9 mouse cellular contexts compared by ENCODE assay signal in genomic region chrX:101384439-101385137, GRCm38 (mm10). TPM values are rescaled to one million over a fixed set of nuclear protein-coding genes. Genes with fewer than 3 reads are reported as not detected.
DNase-seq lines count a peak whose midpoint lies in the region; ATAC-seq lines count a peak whose summit lies in the region.
"Had no signal": no experiment of that assay in that cellular context is flagged by ENCODE, and none has a peak within 500 bp of the region (broad histone marks: within the 10 kb centered on the region; RNA-seq: fewer than 3 reads in every experiment).

No protein-coding gene starts in this region.

- ATAC-seq in kidney, embryonic 14.5 days (ENCODE audit: low FRiP score, low TSS enrichment) = peak; percentile 20; the same call in 1 of the 2 replicates
- peak; percentile 66 for ATAC-seq in forebrain, embryonic 13.5 days
- peak; percentile 63 for ATAC-seq in midbrain, embryonic 14.5 days (ENCODE audit: low FRiP score, low TSS enrichment)
- no peak for ATAC-seq in activated CD4-positive, CD25-positive, alpha-beta regulatory T cell, adult 4 months
- ATAC-seq: Patski had no signal

- peaks cover 25% of the 10 kb centered on the region for H3K27me3 ChIP-seq in kidney, embryonic 14.5 days (ENCODE audit: control insufficient read depth, insufficient read depth, low read length)
- H3K27me3 ChIP-seq in forebrain, embryonic 13.5 days = peaks cover 54% of the 10 kb centered on the region
- peaks cover 13% of the 10 kb centered on the region; the same call in 1 of the 2 replicates for H3K27me3 ChIP-seq in midbrain, embryonic 14.5 days (ENCODE audit: control insufficient read depth, insufficient read depth, low read length)

- H3K9me3 ChIP-seq in kidney, embryonic 14.5 days (ENCODE audit: control insufficient read depth, low read length) = no peaks in the 10 kb centered on the region
- no peaks in the 10 kb centered on the region for H3K9me3 ChIP-seq in forebrain, embryonic 13.5 days (replicated peaks)
- H3K9me3 ChIP-seq in midbrain, embryonic 14.5 days (ENCODE audit: control insufficient read depth, low read length) = no peaks in the 10 kb centered on the region

- H3K4me3 ChIP-seq in kidney, embryonic 14.5 days (ENCODE audit: low read length) = peak overlapping the region; percentile 11; the same call in 1 of the 2 replicates
- peak overlapping the region; percentile 35 for H3K4me3 ChIP-seq in forebrain, embryonic 13.5 days
- peak overlapping the region; percentile 24 for H3K4me3 ChIP-seq in midbrain, embryonic 14.5 days (replicated peaks; ENCODE audit: low read depth, low read length)

- no peaks in the 10 kb centered on the region for H3K36me3 ChIP-seq in kidney, embryonic 14.5 days (ENCODE audit: control insufficient read depth, insufficient read depth, low read length)
- no peaks in the 10 kb centered on the region for H3K36me3 ChIP-seq in forebrain, embryonic 13.5 days (ENCODE audit: poor library complexity, severe bottlenecking)
- H3K36me3 ChIP-seq in midbrain, embryonic 14.5 days (ENCODE audit: control insufficient read depth, insufficient read depth, low read length) = no peaks in the 10 kb centered on the region

- DNase-seq in kidney, postnatal 25 days = no peak
- DNase-seq in cerebellum, adult 11-12 months = peak; percentile 31
- DNase-seq in midbrain, embryonic 14.5 days = peak; percentile 53
- DNase-seq in layer of hippocampus, adult 8-10 months (ENCODE audit: low spot score in 2 of 2) = no peak
- DNase-seq in left cerebral cortex, postnatal 14 days (ENCODE audit: low spot score in 2 of 2) = no peak

- peak overlapping the region; percentile 24 for H3K4me2 ChIP-seq in kidney, embryonic 14.5 days (replicated peaks; ENCODE audit: low read depth, low read length)
- H3K4me2 ChIP-seq in forebrain, embryonic 13.5 days = peak overlapping the region; percentile 57
- peak overlapping the region; percentile 52 for H3K4me2 ChIP-seq in midbrain, embryonic 14.5 days (ENCODE audit: low read length)

- WGBS in kidney, embryonic 14.5 days = 34% methylated on average over 32 of the region's 32 CpGs
- 22% methylated on average over 32 of the region's 32 CpGs for WGBS in forebrain, embryonic 13.5 days
- WGBS in midbrain, embryonic 14.5 days = 17% methylated on average over 32 of the region's 32 CpGs

- intact Hi-C loops in left cerebral cortex, postnatal 14 days (cut with DNase I) = no loop called here

- H3K27ac ChIP-seq in kidney, embryonic 14.5 days (ENCODE audit: low read depth, low read length) = no peak overlapping the region
- no peak overlapping the region for H3K27ac ChIP-seq in forebrain, embryonic 13.5 days
- H3K27ac ChIP-seq in midbrain, embryonic 14.5 days (replicated peaks; ENCODE audit: low read depth, low read length) = no peak overlapping the region

- H3K4me1 ChIP-seq in kidney, embryonic 14.5 days (ENCODE audit: control insufficient read depth, insufficient read depth, low read length) = no peaks in the 10 kb centered on the region
- H3K4me1 ChIP-seq in forebrain, embryonic 13.5 days = 0 out of 2 replicates have a peak, but pooled peaks cover 8% of the 10 kb centered on the region
- no peaks in the 10 kb centered on the region for H3K4me1 ChIP-seq in midbrain, embryonic 14.5 days (ENCODE audit: control insufficient read depth, insufficient read depth, low read length)

- H3K9ac ChIP-seq in kidney, embryonic 14.5 days (ENCODE audit: low read depth, low read length) = no peak overlapping the region
- peak overlapping the region; percentile 56; the same call in 1 of the 2 replicates for H3K9ac ChIP-seq in forebrain, embryonic 13.5 days
- 0 out of 2 replicates have a peak overlapping the region, but pooled peaks have one; percentile 23 for H3K9ac ChIP-seq in midbrain, embryonic 14.5 days (replicated peaks; ENCODE audit: low read length)

RNA-seq across cellular contexts. Expression of gene Gjb1, which starts 8.4 kb away (rescaled TPM):
- polyA plus RNA-seq in kidney, embryonic 14.5 days (2014; fragmentation: Nextera tagmentation; extraction: Ambion mirVana) = 8.8 and 10.2 TPM in 2 replicates
- 0.23 and 0.25 TPM in 2 replicates for polyA plus RNA-seq in forebrain, embryonic 13.5 days (2015; fragmentation: Nextera tagmentation; extraction: Ambion mirVana)
- 0.57 and 0.85 TPM in 2 replicates for polyA plus RNA-seq in midbrain, embryonic 14.5 days (2014; fragmentation: Nextera tagmentation; extraction: Ambion mirVana)
- total RNA-seq in layer of hippocampus, adult 8-10 months (2022) = 10 to 100 TPM; 15.2 to 18.5 (median 17.0) TPM
- total RNA-seq in left cerebral cortex, postnatal 14 days (2021) = 1 to 10 TPM; 1.3 to 4.7 TPM
- not detected for polyA plus RNA-seq in activated CD4-positive, CD25-positive, alpha-beta regulatory T cell, adult 4 months (2017; shearing (Covaris generic))

RNA-seq across cellular contexts. Expression of gene Zmym3, which starts 36.1 kb away (rescaled TPM):
- 23.4 and 32.0 TPM in 2 replicates for polyA plus RNA-seq in kidney, embryonic 14.5 days (2014; fragmentation: Nextera tagmentation; extraction: Ambion mirVana)
- polyA plus RNA-seq in forebrain, embryonic 13.5 days (2015; fragmentation: Nextera tagmentation; extraction: Ambion mirVana) = 39.9 and 46.6 TPM in 2 replicates
- 67.9 and 75.2 TPM in 2 replicates for polyA plus RNA-seq in midbrain, embryonic 14.5 days (2014; fragmentation: Nextera tagmentation; extraction: Ambion mirVana)
- total RNA-seq in layer of hippocampus, adult 8-10 months (2022) = 100 to 1,000 TPM; 169 to 203 (median 194) TPM
- 100 to 1,000 TPM; 138 to 143 TPM for total RNA-seq in left cerebral cortex, postnatal 14 days (2021)
- polyA plus RNA-seq in activated CD4-positive, CD25-positive, alpha-beta regulatory T cell, adult 4 months (2017; shearing (Covaris generic)) = 10 to 100 TPM in 1 of 2 experiments, 1 to 10 TPM in 1; 9.2 to 15.3 TPM

RNA-seq across cellular contexts. Expression of gene Nono, which starts 44.5 kb away (rescaled TPM):
- polyA plus RNA-seq in kidney, embryonic 14.5 days (2014; fragmentation: Nextera tagmentation; extraction: Ambion mirVana) = 403 and 456 TPM in 2 replicates
- polyA plus RNA-seq in forebrain, embryonic 13.5 days (2015; fragmentation: Nextera tagmentation; extraction: Ambion mirVana) = 558 and 566 TPM in 2 replicates
- 287 and 351 TPM in 2 replicates for polyA plus RNA-seq in midbrain, embryonic 14.5 days (2014; fragmentation: Nextera tagmentation; extraction: Ambion mirVana)
- total RNA-seq in layer of hippocampus, adult 8-10 months (2022) = 100 to 1,000 TPM; 121 to 138 (median 128) TPM
- 100 to 1,000 TPM; 130 to 140 TPM for total RNA-seq in left cerebral cortex, postnatal 14 days (2021)
- 100 to 1,000 TPM; 322 to 342 TPM for polyA plus RNA-seq in activated CD4-positive, CD25-positive, alpha-beta regulatory T cell, adult 4 months (2017; shearing (Covaris generic))

Comparison
In these comparisons a context has a peak if more than half of its experiments do, and no peak if none do; other contexts are left out.
1. DNase-seq: peak in cerebellum, adult 11-12 months (single experiment) and midbrain, embryonic 14.5 days (single experiment); none in kidney, postnatal 25 days (0 of 2), layer of hippocampus, adult 8-10 months (0 of 2) and left cerebral cortex, postnatal 14 days (0 of 2).
2. Peak in every context shown above with its lines, with median percentiles within 50 percentile points of each other: H3K4me2 ChIP-seq and H3K4me3 ChIP-seq.